Mouse (Mus musculus): Measurements from ENCODE around the gene P2ry2. TPM values are rescaled to one million over a fixed set of nuclear protein-coding genes. Genes with fewer than 3 reads are reported as not detected.

P2ry2 gene
- polyA plus RNA-seq, 1 experiment, result 0.34 TPM

DNA sequence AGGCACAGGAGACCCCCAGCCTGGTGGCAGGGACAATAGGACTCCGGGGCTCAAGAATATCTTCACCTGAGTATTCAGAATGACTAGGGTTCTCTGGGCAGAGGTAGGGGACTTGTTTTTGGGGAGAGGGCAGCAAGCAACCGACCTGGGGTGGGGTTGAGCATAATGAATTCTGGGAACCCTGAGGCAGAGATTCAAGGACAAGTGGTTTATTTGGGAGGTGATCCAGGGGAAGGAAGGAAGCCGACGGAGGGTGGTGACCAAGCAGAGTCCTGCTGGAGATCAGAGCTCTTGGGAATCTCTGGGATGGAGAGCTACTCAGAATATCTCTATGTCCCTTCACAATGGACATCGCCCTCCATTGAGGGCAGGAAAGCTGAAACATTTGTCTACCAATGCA is 34.5 kb downstream of the P2ry2 start:
- DNase-seq (ENCODE audit: low read depth), result no peak
- TF ChIP-seq CTCF (IDR thresholded peaks at IDR 0.05; ENCODE audit: borderline replicate concordance, extremely low read depth, insufficient read depth, insufficient read length), result no peak
- no peak for TF ChIP-seq POLR2A (IDR thresholded peaks at IDR 0.05; ENCODE audit: borderline replicate concordance, extremely low read depth, insufficient read depth, insufficient read length, poor library complexity, severe bottlenecking)

DNA sequence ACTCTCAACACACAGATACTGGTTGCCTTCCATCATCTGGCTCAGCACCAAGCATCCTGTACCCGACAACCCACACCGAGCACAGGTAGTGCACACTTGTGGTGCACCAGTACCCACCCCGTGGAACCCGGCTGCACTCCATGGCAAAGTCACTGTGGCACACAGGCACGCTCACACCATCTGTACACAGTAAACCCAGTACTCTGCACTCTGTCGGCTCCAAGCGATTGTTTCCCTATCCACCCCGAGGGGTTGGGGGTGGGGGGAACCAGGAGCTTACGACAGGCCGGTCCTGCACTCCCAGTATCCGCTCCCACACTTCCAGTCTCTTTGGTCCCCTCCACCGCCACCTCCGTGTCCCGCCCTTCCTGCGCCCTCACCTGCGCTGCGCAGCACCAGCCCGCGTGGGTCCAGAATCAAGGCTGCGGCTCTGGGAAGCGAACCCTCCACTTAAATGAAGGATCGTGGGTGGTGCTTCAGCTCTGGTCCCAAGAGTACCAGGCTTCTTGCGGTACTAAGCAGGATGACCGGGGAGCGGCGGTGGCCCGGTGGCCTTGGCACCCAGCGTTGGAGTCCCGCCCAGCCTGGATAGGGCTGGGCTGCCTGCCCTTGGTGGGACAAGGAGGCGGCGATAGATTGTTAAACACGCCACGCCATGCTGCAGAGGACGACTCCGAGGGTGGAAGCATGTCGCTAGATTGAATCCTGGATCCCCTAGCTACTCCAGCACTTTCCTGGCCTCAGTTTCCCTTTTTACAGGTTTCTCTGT is 38.3 kb downstream of the P2ry2 start, which contains the start of gene P2ry6:
TSS of gene P2ry6 (minus strand) at position 515 of the 769 bp plus-strand sequence.
- DNase-seq (ENCODE audit: low read depth), result peak; percentile 50
- TF ChIP-seq POLR2A (IDR thresholded peaks at IDR 0.05; ENCODE audit: borderline replicate concordance, extremely low read depth, insufficient read depth, insufficient read length, poor library complexity, severe bottlenecking) (no peak), CTCF (IDR thresholded peaks at IDR 0.05; ENCODE audit: borderline replicate concordance, extremely low read depth, insufficient read depth, insufficient read length) (no peak)

DNA sequence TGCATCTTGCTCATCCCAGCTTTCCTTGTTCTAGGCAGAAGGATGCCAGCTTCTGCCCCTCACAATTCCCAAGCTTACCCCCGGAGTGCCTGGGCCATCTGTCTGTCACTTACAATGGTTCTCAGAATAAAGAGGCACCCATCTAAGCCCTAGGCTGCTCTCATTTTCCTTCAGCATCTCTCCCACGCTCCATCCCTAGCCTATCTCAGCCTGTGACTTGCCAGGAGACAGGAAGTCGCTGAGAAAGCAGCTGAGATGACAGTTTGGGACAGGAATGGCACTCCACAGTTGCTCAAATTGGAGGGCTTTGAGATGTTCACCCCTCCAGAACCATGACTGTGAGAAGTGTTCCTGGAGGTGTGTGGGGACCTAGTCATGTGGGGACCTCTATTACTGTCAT is 39.8 kb downstream of the P2ry2 start:
- no peak for TF ChIP-seq POLR2A (IDR thresholded peaks at IDR 0.05; ENCODE audit: borderline replicate concordance, extremely low read depth, insufficient read depth, insufficient read length, poor library complexity, severe bottlenecking)
- TF ChIP-seq CTCF (IDR thresholded peaks at IDR 0.05; ENCODE audit: borderline replicate concordance, extremely low read depth, insufficient read depth, insufficient read length), result no peak
- no peak for DNase-seq (ENCODE audit: low read depth)

DNA sequence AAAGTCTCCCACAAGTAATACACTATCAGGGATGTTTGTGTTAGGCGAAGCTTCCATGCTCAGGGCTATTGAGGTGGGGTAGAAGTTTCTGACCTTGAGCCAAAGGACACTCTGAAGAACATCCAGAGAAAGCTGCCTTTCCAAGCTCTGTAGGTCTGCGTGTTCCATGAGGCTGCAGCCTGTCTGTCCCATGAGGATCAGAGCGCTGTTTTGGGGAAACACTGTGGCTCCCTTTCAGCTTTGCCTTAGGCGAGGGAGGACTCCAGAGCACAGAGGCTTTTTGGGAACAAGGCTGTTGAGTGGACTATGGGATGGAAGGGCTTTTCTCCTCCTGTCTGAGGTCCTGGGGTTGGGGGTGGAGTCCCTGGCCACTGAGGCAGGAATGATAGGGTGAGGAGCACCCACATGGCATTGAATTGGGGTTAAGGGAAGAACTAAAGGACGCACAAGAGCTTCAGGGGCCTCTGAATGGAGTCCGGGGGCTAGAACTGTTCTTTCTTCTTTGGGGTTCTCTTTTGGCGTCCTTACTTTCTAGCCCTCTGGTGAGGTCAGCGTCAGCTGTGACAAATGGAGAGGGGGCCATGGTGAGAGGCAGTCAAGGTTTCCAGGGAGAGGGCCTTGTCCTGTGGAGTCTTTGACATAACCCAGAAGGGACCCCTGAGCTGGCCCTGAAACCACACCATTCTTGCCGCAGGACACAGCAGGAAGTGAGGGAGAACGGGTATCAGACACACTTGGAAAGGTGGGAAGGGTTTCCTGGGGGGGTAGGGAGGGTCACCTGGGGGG is 43.6 kb downstream of the P2ry2 start:
- TF ChIP-seq POLR2A (IDR thresholded peaks at IDR 0.05; ENCODE audit: borderline replicate concordance, extremely low read depth, insufficient read depth, insufficient read length, poor library complexity, severe bottlenecking) (no peak), CTCF (IDR thresholded peaks at IDR 0.05; ENCODE audit: borderline replicate concordance, extremely low read depth, insufficient read depth, insufficient read length) (no peak)
- DNase-seq (ENCODE audit: low read depth), result no peak

DNA sequence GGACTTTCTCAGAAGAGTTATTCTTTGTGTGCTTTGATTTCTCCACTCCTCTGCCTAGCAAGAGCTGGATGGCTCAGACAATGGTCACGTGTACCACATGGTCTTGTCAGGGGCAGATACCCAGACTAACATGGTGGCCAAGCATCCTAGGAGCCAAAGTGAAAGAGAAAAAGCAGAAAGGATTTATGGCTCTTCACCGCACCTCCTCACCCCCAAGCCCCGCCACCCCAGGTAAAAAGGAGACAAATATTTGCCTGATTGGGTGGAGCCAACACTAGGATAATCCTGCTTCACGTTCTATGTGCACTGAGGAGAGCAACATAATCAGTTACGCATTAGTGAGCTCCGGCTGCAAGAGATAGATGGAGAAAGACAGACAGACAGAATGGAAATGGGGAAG is 44.3 kb downstream of the P2ry2 start:
- TF ChIP-seq POLR2A (IDR thresholded peaks at IDR 0.05; ENCODE audit: borderline replicate concordance, extremely low read depth, insufficient read depth, insufficient read length, poor library complexity, severe bottlenecking), result no peak
- no peak for TF ChIP-seq CTCF (IDR thresholded peaks at IDR 0.05; ENCODE audit: borderline replicate concordance, extremely low read depth, insufficient read depth, insufficient read length)
- DNase-seq (ENCODE audit: low read depth), result no peak

GRCm38 (mm10) chr7:100967850-100968249 is 44.8 kb downstream of the P2ry2 start:
- TF ChIP-seq POLR2A (IDR thresholded peaks at IDR 0.05; ENCODE audit: borderline replicate concordance, extremely low read depth, insufficient read depth, insufficient read length, poor library complexity, severe bottlenecking) (no peak), CTCF (IDR thresholded peaks at IDR 0.05; ENCODE audit: borderline replicate concordance, extremely low read depth, insufficient read depth, insufficient read length) (no peak)
- no peak for DNase-seq (ENCODE audit: low read depth)

GRCm38 (mm10) chr7:100966014-100966413 is 46.7 kb downstream of the P2ry2 start:
- no peak for DNase-seq (ENCODE audit: low read depth)
- TF ChIP-seq POLR2A (IDR thresholded peaks at IDR 0.05; ENCODE audit: borderline replicate concordance, extremely low read depth, insufficient read depth, insufficient read length, poor library complexity, severe bottlenecking) (no peak), CTCF (IDR thresholded peaks at IDR 0.05; ENCODE audit: borderline replicate concordance, extremely low read depth, insufficient read depth, insufficient read length) (no peak)

- peak; percentile 86 for TF ChIP-seq CTCF (IDR thresholded peaks at IDR 0.05; ENCODE audit: borderline replicate concordance, extremely low read depth, insufficient read depth, insufficient read length)
- TF ChIP-seq POLR2A (IDR thresholded peaks at IDR 0.05; ENCODE audit: borderline replicate concordance, extremely low read depth, insufficient read depth, insufficient read length, poor library complexity, severe bottlenecking), result no peak
- DNase-seq (ENCODE audit: low read depth), result peak; percentile 38
These were observed 47.6 kb downstream of the P2ry2 start for GRCm38 (mm10) chr7:100965079-100965478.

GRCm38 (mm10) chr7:100964242-100964641 is 48.4 kb downstream of the P2ry2 start:
- DNase-seq (ENCODE audit: low read depth), result no peak
- TF ChIP-seq POLR2A (IDR thresholded peaks at IDR 0.05; ENCODE audit: borderline replicate concordance, extremely low read depth, insufficient read depth, insufficient read length, poor library complexity, severe bottlenecking), result no peak
- TF ChIP-seq CTCF (IDR thresholded peaks at IDR 0.05; ENCODE audit: borderline replicate concordance, extremely low read depth, insufficient read depth, insufficient read length), result no peak

- TF ChIP-seq POLR2A (IDR thresholded peaks at IDR 0.05; ENCODE audit: borderline replicate concordance, extremely low read depth, insufficient read depth, insufficient read length, poor library complexity, severe bottlenecking) (no peak), CTCF (IDR thresholded peaks at IDR 0.05; ENCODE audit: borderline replicate concordance, extremely low read depth, insufficient read depth, insufficient read length) (no peak)
These were observed 49.3 kb downstream of the P2ry2 start for GRCm38 (mm10) chr7:100963381-100963780.

DNA sequence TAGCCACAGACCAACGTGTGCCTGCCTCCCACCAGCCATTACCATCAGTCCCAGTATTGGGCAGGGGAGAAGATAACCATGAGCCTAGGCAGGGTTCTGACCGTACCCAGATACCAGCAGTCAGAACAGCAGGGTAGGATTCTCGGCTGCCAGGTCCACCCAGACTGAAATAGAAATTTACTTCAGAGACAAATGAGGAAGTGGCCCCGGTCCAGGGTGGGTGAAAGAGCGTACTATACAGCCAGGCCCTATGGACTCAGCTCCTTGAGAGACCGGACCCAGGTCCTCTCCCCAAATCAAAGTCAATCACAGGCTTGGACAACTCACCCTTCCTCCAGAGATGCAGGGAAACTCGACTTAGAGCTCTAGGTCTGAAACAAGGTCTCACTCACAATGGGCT is 51.5 kb downstream of the P2ry2 start:
- TF ChIP-seq CTCF (IDR thresholded peaks at IDR 0.05; ENCODE audit: borderline replicate concordance, extremely low read depth, insufficient read depth, insufficient read length) (no peak), POLR2A (IDR thresholded peaks at IDR 0.05; ENCODE audit: borderline replicate concordance, extremely low read depth, insufficient read depth, insufficient read length, poor library complexity, severe bottlenecking) (no peak)
- no peak for DNase-seq (ENCODE audit: low read depth)

More at GRCm38 (mm10) chr7:100963381-100963780, 49.3 kb downstream of the P2ry2 start:
- DNase-seq (ENCODE audit: low read depth), result peak; percentile 37

Measured in brain, embryonic 14.5 days (tissue).